Comparison of ENCODE assay signal across 7 mouse cellular contexts in genomic region chr2:38739410-38739809, GRCm38 (mm10). TPM values are rescaled to one million over a fixed set of nuclear protein-coding genes. Genes with fewer than 3 reads are reported as not detected.
DNase-seq lines count a peak whose midpoint lies in the region; ATAC-seq lines count a peak whose summit lies in the region.

No protein-coding gene starts in this region.

- H3K9ac ChIP-seq in hindbrain, embryonic 16.5 days (ENCODE audit: low read depth, low read length) = no peak overlapping the region

- H3K27me3 ChIP-seq in hindbrain, embryonic 16.5 days (replicated peaks; ENCODE audit: control insufficient read depth, insufficient read depth, low read length) = no peaks in the 10 kb centered on the region

- DNase-seq in NIH3T3 (ENCODE audit: low read depth) = peak; percentile 94
- DNase-seq in c-Kit-negative CD71-positive TER-119-positive erythroid progenitor cells, embryonic 14.5 days (ENCODE audit: low read depth, low spot score) = peak; percentile 24
- peak; percentile 36 for DNase-seq in fibroblast of lung, adult 2 months (ENCODE audit: low read depth)
- peak; percentile 42 for DNase-seq in left cerebral cortex, adult 11 months (ENCODE audit: low spot score)
- DNase-seq in right cerebral cortex, postnatal 14 days = peak; percentile 88

- no peak overlapping the region for H3K4me2 ChIP-seq in hindbrain, embryonic 16.5 days (ENCODE audit: low read length)

- H3K4me3 ChIP-seq in hindbrain, embryonic 16.5 days (ENCODE audit: low read length) = no peak overlapping the region

- H3K9me3 ChIP-seq in hindbrain, embryonic 16.5 days (ENCODE audit: control insufficient read depth, low read length) = no peaks in the 10 kb centered on the region

- 25% methylated on average over 7 of the region's 7 CpGs for WGBS in hindbrain, embryonic 16.5 days

- no peaks in the 10 kb centered on the region; the same call in 1 of the 2 replicates for H3K36me3 ChIP-seq in hindbrain, embryonic 16.5 days (ENCODE audit: control insufficient read depth, insufficient read depth, low read length)

- H3K27ac ChIP-seq in hindbrain, embryonic 16.5 days (ENCODE audit: low read depth, low read length) = no peak overlapping the region

- ATAC-seq in hindbrain, embryonic 16.5 days = peak; percentile 69
- peak; percentile 47; the same call in 1 of the 2 replicates for ATAC-seq in megakaryocyte, adult 5-6 weeks (ENCODE audit: poor library complexity, severe bottlenecking)

- no peaks in the 10 kb centered on the region; the same call in 1 of the 2 replicates for H3K4me1 ChIP-seq in hindbrain, embryonic 16.5 days (ENCODE audit: control insufficient read depth, insufficient read depth, low read depth, low read length)

RNA-seq across cellular contexts. Expression of gene Nr5a1, which starts 25.1 kb away (rescaled TPM):
- 0.16 TPM in 1 of 2 replicates, not detected in the other for polyA plus RNA-seq in hindbrain, embryonic 16.5 days (2015; fragmentation: Nextera tagmentation; extraction: Ambion mirVana)
- not detected in 2 replicates for total RNA-seq in megakaryocyte, adult 5-6 weeks (2015)
- total RNA-seq in megakaryocyte, adult 5-6 weeks (2017) = not detected in 2 replicates

Comparison
In these comparisons a context has a peak if more than half of its experiments do, and no peak if none do; other contexts are left out.
1. DNase-seq: peak in every context shown above with its lines; median percentile 94 in NIH3T3; 88 in right cerebral cortex, postnatal 14 days; 42 in left cerebral cortex, adult 11 months; 36 in fibroblast of lung, adult 2 months; 24 in c-Kit-negative CD71-positive TER-119-positive erythroid progenitor cells, embryonic 14.5 days.